Mouse (Mus musculus) layer of hippocampus, postnatal 14 days (tissue): ENCODE results near the gene Ceacam15. TPM values are rescaled to one million over a fixed set of nuclear protein-coding genes. Genes with fewer than 3 reads are reported as not detected.
A peak's percentile ranks its signal among the peaks of the same experiment; 100 is the strongest.
"Not testable (repeated sequence)": the region's sequence is repeated elsewhere in the genome, so short reads cannot be mapped to it uniquely, and the experiment has no call there.

Experiments used
- DNase-seq, 2 experiments: peaks; one replicate each; pipeline ENCODE4 v3.0.0; 2021 to 2022; ENCODE audit warnings: low spot score in 2 of 2, mixed read lengths in 1 of 2
- long read RNA-seq, 2 experiments: library from polyadenylated mRNA; stranded (forward); transcript quantifications; one replicate each; pipeline ENCODE4 v2.0.0; 2021
- total RNA-seq, 2 experiments: library from RNA; stranded (reverse); gene quantifications; 2 replicates each; pipeline ENCODE4 v1.2.3; 2021

Gene Ceacam15
- total RNA-seq: not detected
- long read RNA-seq, experiment 1: 0 reads
- long read RNA-seq, experiment 2: 0 reads

GRCm38 (mm10) chr7:16675605-16676004 is at the start of gene Ceacam15:
TSS of gene Ceacam15 (minus strand) at chr7:16675705.
- DNase-seq: no peak

GRCm38 (mm10) chr7:16722490-16722889 is 47.0 kb upstream of the Ceacam15 start:
- DNase-seq: not testable (repeated sequence)

DNA sequence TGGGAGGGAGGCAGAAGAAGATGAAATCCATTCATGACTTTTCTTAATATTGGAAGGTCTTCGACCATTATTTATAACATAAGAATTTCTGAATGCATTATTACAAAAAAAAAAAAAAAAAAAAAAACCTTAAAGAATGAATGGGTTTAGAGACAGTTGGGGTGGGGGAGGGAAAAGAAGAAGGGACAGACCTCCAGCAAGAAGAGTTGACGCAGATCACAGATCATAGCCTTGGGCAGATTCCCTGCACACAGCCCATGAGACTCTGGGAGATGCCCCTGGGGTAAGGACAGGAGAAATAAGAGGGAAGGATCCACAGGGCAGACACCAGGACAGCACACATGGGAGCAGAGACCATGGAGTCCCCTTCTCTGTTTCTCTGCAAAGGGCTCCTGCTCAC is 46.1 kb upstream of the Ceacam15 start, which contains the start of gene Ceacam9:
Gene Ceacam9, plus strand, starts transcription at position 301 of the 400 bp plus-strand sequence.
- no peak for DNase-seq

DNA sequence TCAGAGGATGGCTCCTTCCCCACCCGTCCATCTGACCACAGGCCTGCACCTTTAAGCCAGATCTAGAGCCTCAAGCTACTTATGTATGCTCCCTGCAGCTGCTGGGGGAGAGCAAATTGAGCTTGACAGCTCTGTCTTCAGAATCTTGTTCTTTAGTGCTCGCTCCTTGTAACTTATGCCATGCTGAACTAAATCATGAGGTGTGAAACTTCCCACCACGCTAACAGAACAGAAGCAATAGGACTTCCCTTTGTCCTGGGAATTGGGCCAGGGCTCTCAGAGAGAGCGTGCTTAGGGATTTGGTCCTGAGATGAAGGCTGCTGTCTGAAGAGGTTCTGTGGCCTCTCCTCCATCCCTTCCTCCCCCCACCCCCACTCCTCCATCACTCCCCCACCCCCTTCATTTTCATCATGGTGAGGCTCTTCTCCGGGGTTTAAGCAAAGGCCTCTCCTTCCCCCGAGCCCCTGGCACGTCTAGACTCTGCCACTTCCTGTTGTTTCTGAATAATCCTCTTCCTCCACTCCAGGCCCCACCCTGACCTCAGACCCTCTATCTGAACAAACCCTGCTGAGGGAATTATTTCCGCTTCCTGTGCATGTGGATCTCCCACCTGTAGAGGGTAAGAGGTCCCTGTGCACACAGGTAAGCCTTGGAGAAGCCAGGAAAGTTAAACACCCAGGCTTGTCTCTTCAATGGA is 41.1 kb upstream of the Ceacam15 start:
- not testable (repeated sequence) for DNase-seq

GRCm38 (mm10) chr7:16712633-16713415 is 37.3 kb upstream of the Ceacam15 start:
- DNase-seq: no peak

DNA sequence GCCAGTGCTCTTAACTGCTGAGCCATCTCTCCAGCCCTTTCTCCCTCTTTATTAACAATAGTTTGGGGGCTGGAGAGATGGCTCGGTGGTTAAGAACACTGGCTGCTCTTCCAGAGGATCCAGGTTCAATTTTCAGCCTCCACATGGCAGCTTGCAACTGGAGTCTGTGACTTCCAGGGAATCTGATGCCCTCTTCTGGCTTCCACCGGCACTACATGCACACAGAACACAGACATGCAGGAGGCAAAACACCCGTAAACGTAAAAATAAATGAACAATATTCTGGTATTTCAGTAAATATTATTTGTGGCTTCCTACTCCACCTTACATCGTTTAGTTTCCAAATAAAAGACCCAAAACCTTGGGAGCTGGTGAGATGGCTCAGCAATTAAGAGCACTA is 35.1 kb upstream of the Ceacam15 start:
- no peak for DNase-seq

DNA sequence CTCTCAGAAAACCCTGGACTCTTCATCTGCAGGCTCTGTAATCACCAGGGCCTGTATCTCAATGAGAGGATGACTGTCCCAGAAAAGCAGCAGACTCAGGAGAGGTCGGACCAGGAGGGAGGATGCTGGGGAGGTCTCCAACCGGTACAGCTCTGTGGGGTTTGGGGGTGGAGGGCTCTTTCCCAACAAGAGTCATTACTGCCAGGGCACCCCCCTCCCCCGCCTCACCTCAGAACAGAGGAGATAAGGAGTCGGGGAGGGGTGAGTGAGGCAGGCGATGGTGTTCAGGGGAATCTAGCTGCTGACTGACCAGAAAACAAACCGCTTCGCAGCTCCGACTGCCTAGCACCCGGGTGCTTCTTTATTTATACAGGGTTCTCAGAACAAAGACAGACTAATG is 32.7 kb upstream of the Ceacam15 start:
- no peak for DNase-seq

DNA sequence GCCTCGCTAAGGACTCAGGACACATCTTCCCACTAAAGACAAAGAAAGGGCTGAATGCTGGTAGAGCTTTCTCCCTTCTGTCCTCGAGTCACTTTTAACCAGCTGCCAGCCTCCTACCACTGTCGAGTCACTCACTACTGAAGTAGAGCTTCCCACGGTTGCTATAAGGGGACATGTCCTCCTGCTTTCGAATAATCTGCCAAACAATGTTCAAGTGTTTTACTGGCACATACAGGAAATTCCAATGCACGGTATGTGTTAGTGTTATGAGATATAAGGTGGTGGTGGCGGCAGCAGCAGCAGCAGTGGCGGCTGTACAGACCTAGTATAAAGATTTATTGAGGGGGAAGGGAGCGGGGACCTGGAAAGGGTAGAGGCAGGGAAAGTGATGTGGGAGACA is 30.9 kb upstream of the Ceacam15 start:
- DNase-seq: peak in 1 of 2 experiments; percentile 27

GRCm38 (mm10) chr7:16700583-16700982 is 25.1 kb upstream of the Ceacam15 start:
- DNase-seq: no peak

GRCm38 (mm10) chr7:16699042-16699441 is 23.5 kb upstream of the Ceacam15 start:
- no peak for DNase-seq

DNA sequence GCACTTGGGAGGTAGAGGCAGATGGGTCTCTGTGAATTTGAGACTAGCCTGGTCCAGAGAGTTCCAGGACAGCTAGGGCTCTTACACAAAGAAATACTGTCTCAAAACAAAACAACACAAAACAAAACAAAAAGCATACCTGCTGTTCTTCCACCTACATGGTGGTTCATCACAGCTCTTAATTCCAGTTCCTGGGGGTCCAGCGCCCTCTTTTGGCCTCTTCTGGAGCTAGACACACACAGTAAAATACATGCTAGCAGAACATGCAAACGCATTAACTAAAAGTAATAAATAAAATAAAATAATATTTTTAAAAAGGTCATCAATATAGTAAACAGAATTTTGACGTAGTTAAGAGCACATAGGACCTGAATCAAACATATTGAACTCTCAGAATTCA is 19.5 kb upstream of the Ceacam15 start:
- peak; percentile 26 to 50 for DNase-seq

DNA sequence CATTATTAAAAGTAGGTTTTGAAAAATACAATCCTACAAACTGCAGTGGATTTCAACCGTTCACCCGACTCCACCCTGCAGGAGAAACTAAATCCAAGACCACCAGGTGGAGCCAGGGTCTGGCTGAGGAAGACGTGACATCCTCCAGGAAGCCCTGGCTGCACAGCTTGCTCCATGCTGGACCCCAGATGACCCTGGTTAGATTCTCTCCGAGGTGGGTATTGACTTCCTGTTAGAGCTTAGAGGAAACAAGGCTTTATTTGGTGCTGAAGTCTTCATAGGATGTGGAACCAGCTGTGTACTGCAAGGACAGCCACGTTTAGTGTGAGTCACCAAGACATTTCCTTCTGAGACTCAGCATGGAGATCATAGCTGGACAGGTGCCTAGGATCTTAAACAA is 13.7 kb upstream of the Ceacam15 start:
- no peak for DNase-seq

- not testable (repeated sequence) for DNase-seq
These were observed 4.7 kb upstream of the Ceacam15 start for GRCm38 (mm10) chr7:16680194-16680593.

DNA sequence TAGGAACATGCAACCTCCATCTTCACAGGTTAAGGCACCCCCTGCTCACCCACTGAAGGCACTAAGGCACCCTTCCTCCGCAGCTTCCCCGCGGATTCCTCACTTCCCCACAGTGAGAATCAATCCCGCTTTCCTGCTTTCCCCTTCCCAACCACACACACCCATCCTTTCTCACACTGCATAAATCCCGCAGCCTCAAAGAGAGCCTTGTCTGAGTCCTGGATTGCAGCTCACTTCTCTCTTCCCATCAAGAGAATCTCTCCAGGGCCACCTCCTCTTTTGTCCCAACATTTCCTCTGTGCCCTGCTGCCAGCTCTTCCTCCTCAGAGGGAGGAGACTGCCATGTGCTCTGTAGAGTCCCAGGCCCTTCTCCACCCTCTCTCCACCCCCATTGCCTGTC is 806 bp downstream of the Ceacam15 start:
- not testable (repeated sequence) for DNase-seq

DNA sequence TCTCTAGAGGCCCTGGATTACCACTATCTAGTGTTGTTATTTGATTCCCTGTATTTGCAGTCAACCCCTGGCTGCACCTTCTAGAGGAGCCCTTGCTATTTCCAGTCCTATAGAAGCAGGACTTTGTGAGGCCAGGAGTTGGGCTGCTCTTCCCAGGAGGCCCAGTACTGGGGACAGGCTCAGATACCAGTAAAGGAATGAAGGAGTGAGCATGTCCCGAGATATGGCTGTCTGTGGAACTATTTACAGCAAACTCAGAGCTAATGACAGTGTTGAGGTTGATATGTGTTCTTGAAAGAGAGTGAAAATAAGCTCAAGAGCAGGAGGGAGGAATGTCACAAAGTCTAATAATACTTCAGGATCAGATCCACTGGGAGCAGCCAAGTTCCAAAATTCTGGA is 1.7 kb downstream of the Ceacam15 start:
- no peak for DNase-seq

DNA sequence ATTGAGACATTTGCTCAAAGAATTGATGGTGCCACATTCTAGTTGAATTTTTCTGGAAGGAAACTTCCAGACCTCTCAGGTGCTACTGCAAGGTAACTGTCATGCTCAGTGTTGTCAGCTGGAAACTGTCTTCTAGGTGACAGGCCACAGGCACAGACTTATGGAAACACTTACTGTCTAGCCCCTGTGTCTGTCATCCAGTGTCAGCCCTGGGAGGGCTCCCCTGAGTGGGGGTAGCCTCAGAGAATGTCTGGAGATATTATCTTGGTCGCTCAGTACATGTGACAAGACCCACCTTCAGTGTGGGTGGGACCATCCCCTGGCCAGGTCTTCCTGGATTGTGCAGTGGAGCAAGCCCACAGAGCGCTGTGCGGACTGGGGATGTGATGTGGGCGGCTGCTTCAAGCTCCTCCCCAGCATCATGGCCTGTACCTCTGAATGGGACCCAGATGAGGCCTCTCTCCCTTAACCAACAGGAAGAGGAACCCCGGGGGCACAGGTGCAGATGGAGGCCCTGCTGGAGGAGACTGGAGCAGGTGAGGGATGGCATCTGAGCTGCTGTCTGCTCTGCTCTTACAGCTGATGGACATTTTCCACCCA is 7.1 kb downstream of the Ceacam15 start:
- DNase-seq: not testable (repeated sequence)

DNA sequence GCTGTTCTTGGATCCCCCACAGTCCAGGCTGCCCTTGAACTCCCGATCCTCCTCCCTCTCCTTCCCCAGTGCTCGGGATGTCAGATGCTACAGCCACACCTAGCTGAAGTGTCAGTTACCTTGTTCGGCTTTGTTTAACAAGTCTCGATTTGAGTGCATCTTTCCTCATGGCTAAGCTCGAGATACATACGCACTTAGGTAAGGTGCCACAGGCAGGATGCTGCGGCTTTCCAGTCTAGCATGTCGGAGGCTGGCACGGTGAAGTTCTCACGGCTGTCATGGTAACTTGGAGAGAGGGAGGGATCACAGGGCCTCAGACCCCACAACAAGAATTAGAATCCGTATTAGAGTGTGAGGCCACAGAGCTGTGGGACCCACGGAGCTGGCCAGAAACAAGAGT is 31.2 kb downstream of the Ceacam15 start:
- no peak for DNase-seq

DNA sequence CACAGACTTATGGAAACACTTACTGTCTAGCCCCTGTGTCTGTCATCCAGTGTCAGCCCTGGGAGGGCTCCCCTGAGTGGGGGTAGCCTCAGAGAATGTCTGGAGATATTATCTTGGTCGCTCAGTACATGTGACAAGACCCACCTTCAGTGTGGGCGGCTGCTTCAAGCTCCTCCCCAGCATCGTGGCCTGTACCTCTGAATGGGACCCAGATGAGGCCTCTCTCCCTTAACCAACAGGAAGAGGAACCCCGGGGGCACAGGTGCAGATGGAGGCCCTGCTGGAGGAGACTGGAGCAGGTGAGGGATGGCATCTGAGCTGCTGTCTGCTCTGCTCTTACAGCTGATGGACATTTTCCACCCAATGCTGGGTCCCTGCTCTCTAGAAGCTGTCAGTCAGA is 32.4 kb downstream of the Ceacam15 start:
- not testable (repeated sequence) for DNase-seq

- peak in 1 of 2 experiments; percentile 41 for DNase-seq
These were observed 36.5 kb downstream of the Ceacam15 start for GRCm38 (mm10) chr7:16639028-16639427.

DNA sequence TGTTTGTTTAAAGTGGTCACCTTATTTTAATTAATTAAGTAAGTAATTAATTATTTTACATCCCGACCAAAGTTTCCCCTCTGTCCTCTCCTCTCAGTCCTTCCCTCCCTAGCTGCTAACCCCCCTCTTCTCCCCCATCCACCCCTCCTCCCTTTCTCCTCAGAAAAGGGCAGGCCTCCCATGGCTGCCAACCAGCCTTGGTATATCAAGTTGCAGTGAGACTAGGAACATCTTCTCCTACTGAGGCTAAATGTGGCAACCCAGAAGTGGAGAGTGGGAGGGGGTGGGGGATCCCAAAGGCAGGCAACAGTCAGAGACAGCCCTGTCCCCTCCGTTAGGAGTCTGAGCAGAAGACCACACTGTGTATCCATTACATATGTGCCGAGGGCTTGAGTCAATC is 40.4 kb downstream of the Ceacam15 start:
- DNase-seq: no peak

- DNase-seq: not testable (repeated sequence)
These were observed 41.6 kb downstream of the Ceacam15 start for GRCm38 (mm10) chr7:16633913-16634312.

DNA sequence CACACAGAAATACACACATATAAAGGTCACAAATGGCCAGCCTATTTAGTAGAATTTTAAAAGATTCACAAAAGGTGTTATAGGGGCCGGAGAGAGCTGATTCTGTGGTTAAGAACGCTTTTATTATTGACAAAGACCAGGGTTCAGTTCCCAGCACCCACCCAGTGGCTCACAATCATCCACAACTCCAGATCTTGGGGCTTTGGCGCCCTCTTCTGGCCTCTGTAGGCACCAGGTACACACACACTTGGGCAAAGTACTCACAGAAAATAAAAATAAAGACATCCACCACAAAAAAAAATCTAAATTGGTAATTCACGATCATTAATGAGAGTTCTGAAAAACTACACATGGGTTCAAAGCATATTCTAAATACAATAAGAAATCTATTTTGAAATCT is 43.6 kb downstream of the Ceacam15 start:
- DNase-seq: no peak
